Mouse (Mus musculus) c-Kit-positive CD71-positive TER-119-positive erythroid progenitor cells, embryonic 14.5 days (primary cell): ENCODE data around the gene Ces3a.
"Not testable (repeated sequence)": the region's sequence is repeated elsewhere in the genome, so short reads cannot be mapped to it uniquely, and the experiment has no call there.

Experiments
- DNase-seq: peaks from one replicate; pipeline ENCODE4 v3.0.0-alpha.2; 2013; ENCODE audit warnings: low spot score

Ces3a gene

DNA sequence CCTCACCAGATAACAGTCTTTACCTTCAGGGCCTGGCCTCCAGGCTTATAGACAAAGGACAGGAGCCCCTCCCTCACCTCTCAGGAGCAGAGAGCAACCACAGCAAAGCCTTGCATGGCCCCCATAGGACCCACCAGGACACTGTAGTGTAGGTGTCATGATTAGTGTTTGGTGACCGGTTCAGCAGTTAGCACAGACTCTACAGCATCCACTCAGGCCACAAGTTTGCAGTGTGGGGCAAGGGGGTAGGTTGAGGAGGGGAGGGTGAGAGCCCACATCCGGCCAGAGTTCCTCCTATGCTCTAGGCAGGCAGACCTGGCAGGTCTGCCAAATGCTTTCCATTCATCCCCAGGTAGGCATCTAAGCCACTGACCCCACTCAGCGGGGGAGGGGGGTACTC, 45.6 kb downstream of the Ces3a start:
- DNase-seq, result no peak

GRCm38 (mm10) chr8:105102101-105102785, 53.8 kb downstream of the Ces3a start:
- DNase-seq, result not testable (repeated sequence)

GRCm38 (mm10) chr8:105103701-105104100, 55.3 kb downstream of the Ces3a start:
- DNase-seq, result not testable (repeated sequence)

- DNase-seq, result no peak
Measured at GRCm38 (mm10) chr8:105104220-105104619, 55.8 kb downstream of the Ces3a start.
